Mouse (Mus musculus) midbrain, embryonic 10.5 days (tissue): Measurements from ENCODE around the gene Rhob. TPM values are rescaled to one million over a fixed set of nuclear protein-coding genes. Genes with fewer than 3 reads are reported as not detected.
"Not testable (repeated sequence)": the region's sequence is repeated elsewhere in the genome, so short reads cannot be mapped to it uniquely, and the experiment has no call there.

ENCODE experiments used
- DNase-seq: peaks from one replicate; pipeline ENCODE4 v3.0.0-alpha.2; 2017; ENCODE audit warnings: low spot score
- H3K27ac ChIP-seq: fragments of 300-500 bp; sonication (generic); replicated peaks from 2 replicates; pipeline ENCODE4 v1.5.1; 2016; ENCODE audit warnings: mild to moderate bottlenecking
- H3K27me3 ChIP-seq: fragments of 300-500 bp; sonication (generic); 2 replicates; pipeline ENCODE4 v1.6.1; 2016; ENCODE audit warnings: low read depth, mild to moderate bottlenecking; ENCODE audit not compliant: poor library complexity, severe bottlenecking
- H3K36me3 ChIP-seq: fragments of 300-500 bp; sonication (generic); 2 replicates; pipeline ENCODE4 v1.6.1; 2016; ENCODE audit warnings: mild to moderate bottlenecking, moderate library complexity
- H3K4me1 ChIP-seq: fragments of 300-500 bp; sonication (generic); 2 replicates; pipeline ENCODE4 v1.6.1; 2016
- H3K4me3 ChIP-seq: fragments of 300-500 bp; sonication (generic); 2 replicates; pipeline ENCODE4 v1.5.1; 2016; ENCODE audit warnings: mild to moderate bottlenecking, moderate library complexity
- H3K9me3 ChIP-seq: fragments of 300-500 bp; sonication (generic); replicated peaks from 2 replicates; pipeline ENCODE4 v1.6.1; 2016; ENCODE audit warnings: mild to moderate bottlenecking
- WGBS: fragments of 180-500 bp; shearing (Covaris S2); methylation state at CpG from one replicate; pipeline ENCODE4 v1.1.7; 2016; 5-methylcytosine and 5-hydroxymethylcytosine counted together
- polyA plus RNA-seq: library from polyadenylated mRNA; unstranded; fragments of >200 nt; fragmentation: Nextera tagmentation; extraction: Ambion mirVana; gene quantifications from 2 replicates; pipeline ENCODE4 v1.2.1, GENCODE M21; 2016

Rhob gene
- polyA plus RNA-seq, 1 experiment from 2014 or later, result 30.1 TPM

DNA sequence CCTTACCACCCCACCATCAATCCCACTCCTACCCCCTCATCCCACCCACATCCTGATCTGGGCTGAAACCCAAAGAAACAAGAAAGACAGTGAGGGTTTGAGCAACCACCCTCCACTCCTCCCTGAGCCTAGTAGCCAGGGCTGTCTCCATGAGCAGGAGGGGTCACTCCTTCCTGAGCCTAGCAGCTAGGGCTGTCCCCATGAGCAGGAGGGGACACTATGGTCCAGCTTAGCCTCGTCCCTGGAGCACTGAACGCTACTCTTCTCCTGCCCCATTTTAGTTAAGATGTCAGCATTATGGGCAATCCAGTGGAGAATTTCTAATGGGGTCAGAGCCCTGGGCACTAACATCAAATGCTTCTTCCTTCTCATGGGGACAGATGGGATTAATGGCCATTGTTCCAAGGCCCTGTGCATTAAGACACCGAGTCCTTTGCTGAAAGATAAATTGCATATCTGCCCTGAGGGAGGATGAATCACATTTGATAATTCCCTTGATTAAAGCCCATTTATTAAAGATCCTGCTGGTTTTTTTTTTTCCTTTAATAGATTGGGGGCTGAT, 36.1 kb downstream of the Rhob start:
- Histone ChIP-seq H3K27me3 (peaks cover 14% of the 10 kb centered on the region; the same call in 1 of the 2 replicates), H3K27ac (0 out of 2 replicates have a peak overlapping the region, but pooled peaks have one; percentile 23), H3K36me3 (no peaks in the 10 kb centered on the region), H3K4me1 (peaks cover 16% of the 10 kb centered on the region), H3K9me3 (no peaks in the 10 kb centered on the region), H3K4me3 (no peak overlapping the region)
- no peak for DNase-seq
- 37% methylated on average over 3 of the region's 3 CpGs for WGBS

DNA sequence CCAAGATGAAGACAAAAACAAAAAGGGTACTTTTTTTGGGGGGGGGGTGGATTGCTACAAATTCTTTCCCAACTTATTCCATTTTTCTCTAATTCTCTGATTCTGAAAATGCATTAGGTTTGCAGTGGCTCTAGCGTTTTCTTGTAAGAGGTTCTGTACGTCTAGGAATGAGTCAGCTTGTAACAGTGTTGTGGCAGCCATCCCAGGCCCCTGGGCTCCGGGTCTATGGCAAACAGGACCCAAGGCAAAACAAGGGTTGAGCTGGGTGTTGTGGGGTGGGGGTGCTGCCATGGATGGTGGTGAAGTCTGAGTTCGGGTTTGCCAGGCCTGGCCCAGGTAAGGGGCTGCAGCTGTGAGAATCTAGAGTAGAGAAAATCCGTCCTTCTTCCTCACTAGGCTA, 37.3 kb downstream of the Rhob start:
- Histone ChIP-seq H3K9me3 (no peaks in the 10 kb centered on the region), H3K36me3 (no peaks in the 10 kb centered on the region), H3K27me3 (peaks cover 14% of the 10 kb centered on the region; the same call in 1 of the 2 replicates), H3K4me3 (no peak overlapping the region), H3K4me1 (peaks cover 14% of the 10 kb centered on the region), H3K27ac (no peak overlapping the region)
- DNase-seq, result no peak
- WGBS, result 90% methylated on average over 5 of the region's 5 CpGs

DNA sequence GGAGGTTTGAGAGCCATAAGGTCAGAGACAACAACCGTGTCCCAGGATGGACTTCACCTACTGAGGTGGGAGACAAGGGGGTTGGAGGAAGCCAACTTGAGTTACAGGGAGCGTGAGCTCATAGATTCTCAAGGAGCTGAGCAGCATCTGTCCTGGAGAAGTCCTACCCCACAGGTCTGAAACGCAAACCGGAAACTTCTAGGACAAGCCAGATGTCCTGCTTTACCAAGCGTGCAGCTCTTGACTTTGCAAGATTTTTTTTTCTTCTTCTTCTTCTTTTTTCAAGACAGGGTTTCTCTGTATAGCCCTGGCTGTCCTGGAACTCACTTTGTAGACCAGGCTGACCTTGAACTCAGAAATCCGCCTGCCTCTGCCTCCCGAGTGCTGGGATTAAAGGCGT, 38.2 kb downstream of the Rhob start:
- not testable (repeated sequence) for H3K27ac ChIP-seq, H3K36me3 ChIP-seq

DNA sequence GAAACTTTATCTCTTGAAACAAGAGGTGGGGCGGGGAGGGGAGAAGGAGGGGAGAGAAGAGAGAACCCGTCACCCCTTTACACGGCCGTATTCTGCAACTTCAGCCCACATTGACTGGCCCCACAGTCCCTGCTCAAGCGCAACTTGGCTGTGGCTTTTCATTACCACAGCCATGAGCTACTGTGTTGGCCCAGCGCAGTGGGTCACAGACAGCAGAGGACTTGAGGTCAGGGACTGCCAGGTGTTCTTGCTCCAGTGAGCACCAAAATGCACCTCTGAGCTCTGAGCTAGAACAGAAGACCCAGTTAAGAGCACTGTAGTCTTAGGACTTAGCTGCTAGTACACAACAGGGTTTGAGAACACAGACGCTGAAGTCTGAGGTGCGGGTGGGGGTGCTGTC, 41.4 kb downstream of the Rhob start:
- 86% methylated on average over 8 of the region's 8 CpGs for whole genome bisulfite sequencing
- no peak for DNase-seq
- H3K9me3 ChIP-seq, result no peaks in the 10 kb centered on the region
- H3K27ac ChIP-seq, result no peak overlapping the region
- peaks cover 10% of the 10 kb centered on the region; the same call in 1 of the 2 replicates for H3K27me3 ChIP-seq
- H3K36me3 ChIP-seq, result no peaks in the 10 kb centered on the region
- no peak overlapping the region for H3K4me3 ChIP-seq
- peaks cover 9% of the 10 kb centered on the region for H3K4me1 ChIP-seq

More for the DNA sequence above, 38.2 kb downstream of the Rhob start:
- WGBS, result 94% methylated on average over 8 of the region's 8 CpGs
- DNase-seq, H3K9me3 ChIP-seq, H3K4me3 ChIP-seq: not testable (repeated sequence)
- H3K27me3 ChIP-seq, result peaks cover 13% of the 10 kb centered on the region; the same call in 1 of the 2 replicates
- peaks cover 13% of the 10 kb centered on the region for H3K4me1 ChIP-seq

DNA sequence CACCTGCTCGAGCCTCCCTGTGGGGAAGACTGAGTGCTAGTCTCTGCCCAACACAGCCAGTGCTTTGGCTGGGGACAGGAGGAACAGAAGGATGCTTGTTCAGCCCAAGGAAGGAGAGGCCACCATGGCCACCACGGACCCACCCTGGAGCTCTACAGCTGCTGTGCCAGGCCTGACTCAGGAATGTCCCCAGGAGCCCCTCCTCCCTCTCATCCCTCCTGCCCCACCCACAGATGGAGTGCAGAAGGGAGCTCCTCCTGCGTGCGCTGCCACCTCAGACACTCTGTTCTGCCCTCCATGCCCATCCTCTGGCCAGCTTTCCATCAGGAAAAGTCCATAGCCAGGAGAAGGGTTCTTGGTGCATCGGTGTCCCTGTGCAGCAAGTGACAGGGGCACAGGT, 42.8 kb downstream of the Rhob start:
- no peak overlapping the region for H3K27ac ChIP-seq
- 77% methylated on average over 5 of the region's 5 CpGs for WGBS
- no peaks in the 10 kb centered on the region for H3K9me3 ChIP-seq

DNA sequence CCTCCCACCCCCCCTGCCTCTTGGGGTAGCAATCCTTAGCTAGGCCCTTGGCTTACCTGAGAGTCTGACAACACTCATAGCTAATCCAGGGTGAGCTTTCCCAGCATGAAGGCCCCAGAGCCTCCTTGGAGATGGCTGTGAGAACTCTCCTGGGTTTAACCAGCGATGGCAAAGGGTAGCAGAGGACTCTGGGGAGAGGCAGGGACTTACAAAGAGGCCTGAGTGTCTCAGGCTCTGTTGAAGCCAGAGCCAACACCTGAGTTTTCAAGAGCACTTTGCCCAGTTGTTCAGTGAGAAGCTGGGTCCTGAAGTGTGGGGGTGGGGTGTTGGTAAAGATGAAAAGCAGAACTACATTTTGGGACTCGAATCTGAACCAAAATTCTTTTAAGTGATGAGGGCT, 44.8 kb downstream of the Rhob start:
- H3K4me1 ChIP-seq, result peaks cover 24% of the 10 kb centered on the region
- 69% methylated on average over 2 of the region's 2 CpGs for WGBS
- no peak overlapping the region for H3K4me3 ChIP-seq
- H3K36me3 ChIP-seq, result no peaks in the 10 kb centered on the region
- H3K27ac ChIP-seq, result no peak overlapping the region; the same call in 1 of the 2 replicates
- peaks cover 27% of the 10 kb centered on the region for H3K27me3 ChIP-seq
- DNase-seq, result no peak
- no peaks in the 10 kb centered on the region for H3K9me3 ChIP-seq

More for the DNA sequence above, 42.8 kb downstream of the Rhob start:
- Histone ChIP-seq H3K4me3 (no peak overlapping the region), H3K36me3 (no peaks in the 10 kb centered on the region), H3K27me3 (peaks cover 10% of the 10 kb centered on the region; the same call in 1 of the 2 replicates), H3K4me1 (peaks cover 10% of the 10 kb centered on the region)
- no peak for DNase-seq

DNA sequence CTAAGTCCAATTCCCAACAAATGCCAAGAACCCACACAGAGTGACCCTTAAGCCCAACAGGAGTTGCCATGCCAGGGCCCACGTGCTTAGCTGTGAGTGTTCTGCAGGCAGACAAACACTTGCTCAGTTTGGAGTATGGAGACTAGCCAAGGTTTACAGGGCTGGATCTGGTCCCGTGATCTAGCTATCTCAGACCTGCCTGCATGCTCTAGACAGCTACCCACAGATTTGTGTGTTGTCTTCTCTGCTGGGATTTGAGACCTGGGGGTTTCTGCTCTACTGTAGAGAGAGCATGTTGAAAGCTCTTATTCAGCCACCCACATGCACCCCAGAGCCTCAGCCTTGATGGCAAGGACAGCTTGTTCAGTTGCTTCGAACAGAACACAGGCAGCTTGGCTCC, 45.3 kb downstream of the Rhob start:
- 84% methylated on average over 3 of the region's 3 CpGs for WGBS
- no peaks in the 10 kb centered on the region for H3K9me3 ChIP-seq
- H3K36me3 ChIP-seq, result no peaks in the 10 kb centered on the region
- no peak for DNase-seq
- H3K4me1 ChIP-seq, result peaks cover 24% of the 10 kb centered on the region
- H3K4me3 ChIP-seq, result no peak overlapping the region
- H3K27ac ChIP-seq, result no peak overlapping the region
- peaks cover 32% of the 10 kb centered on the region for H3K27me3 ChIP-seq

DNA sequence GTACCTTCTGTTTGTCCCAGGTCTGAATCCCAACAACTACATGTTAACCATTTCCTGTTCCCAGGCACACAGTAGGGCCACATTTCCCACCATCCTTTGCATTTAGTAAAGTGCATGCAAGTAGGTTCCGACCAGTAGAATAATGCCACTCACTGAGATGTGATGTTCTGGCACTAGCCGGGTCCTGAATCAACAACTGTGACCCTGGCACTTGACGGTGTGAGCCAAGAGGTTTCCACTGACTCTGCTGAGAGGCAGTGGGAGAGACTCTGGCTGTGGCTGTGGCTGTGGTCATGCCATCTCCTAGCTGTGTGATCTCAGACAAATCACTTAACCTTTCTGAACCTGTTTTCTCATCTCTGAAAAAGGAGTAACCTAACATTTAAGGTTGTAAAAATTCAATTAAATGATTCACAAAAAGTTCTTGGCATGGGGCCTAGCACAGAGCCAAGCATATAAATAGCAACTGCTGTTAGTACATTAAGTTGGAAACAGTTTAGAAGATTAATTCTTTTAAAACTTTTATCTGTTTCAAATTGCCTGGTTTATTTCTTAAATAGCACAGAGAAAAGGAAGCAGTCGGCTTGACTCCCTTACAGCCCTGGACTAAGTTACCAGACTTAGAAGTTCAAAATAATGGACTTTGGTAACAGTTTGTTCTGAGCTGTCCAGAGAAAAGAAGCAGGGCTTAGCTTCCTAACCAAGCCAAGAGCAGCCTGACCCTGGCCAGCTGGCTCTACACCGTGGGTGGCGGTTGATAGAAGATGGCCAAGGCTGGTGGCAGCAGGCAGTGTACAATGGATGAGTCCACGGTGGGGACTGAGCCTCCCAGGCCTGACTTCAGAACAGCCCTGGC, 46.8 kb downstream of the Rhob start:
- no peak for DNase-seq

DNA sequence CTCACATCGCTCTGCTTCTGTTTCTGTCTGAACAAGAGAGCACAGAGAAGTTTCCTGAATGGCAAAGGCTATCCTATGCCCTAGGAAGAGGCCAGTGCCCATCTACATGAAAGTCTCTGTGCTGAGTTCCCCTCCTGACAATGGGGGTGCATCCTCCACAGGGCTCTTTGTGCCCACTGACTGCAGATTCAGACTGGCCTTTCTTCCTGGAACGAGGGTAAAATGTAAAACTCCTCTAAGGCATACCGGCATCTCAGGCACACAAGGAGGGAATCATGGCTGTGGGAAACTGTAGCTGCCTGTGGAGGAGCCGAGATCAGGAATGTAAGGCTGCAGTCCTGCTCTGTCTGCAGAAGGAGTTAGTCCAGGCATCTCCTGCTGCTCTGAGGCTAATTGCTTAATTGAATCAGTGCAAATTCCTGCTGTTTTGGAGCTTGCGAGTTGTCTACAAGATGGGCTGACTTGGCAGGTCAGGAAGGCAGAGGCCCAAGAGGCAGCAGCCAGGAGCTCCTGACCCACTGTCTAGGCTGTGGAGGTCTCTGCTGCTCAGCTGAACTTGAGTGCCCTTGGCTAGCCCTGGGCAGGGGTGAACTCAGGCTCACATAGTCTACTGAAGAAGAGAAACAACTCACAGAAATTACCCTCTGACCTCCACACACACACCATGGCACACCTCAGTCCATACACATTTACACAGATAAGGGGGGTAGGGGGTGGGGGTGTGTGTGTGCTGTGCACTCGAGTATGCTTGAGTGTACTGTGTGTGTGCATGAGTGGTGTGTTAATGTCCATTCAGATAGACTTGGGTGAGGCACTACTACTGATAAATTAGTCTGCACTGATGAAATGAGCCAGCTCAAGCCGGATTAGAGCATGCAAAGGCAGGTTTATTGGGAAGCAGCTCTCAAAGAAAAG, 48.0 kb downstream of the Rhob start:
- Histone ChIP-seq H3K36me3 (no peaks in the 10 kb centered on the region), H3K9me3 (no peaks in the 10 kb centered on the region), H3K4me3 (no peak overlapping the region), H3K27ac (peak overlapping the region; percentile 39), H3K27me3 (peaks cover 42% of the 10 kb centered on the region), H3K4me1 (peaks cover 34% of the 10 kb centered on the region)
- DNase-seq, result peak; percentile 28
- WGBS, result 39% methylated on average over 7 of the region's 7 CpGs

More for the DNA sequence above, 46.8 kb downstream of the Rhob start:
- Histone ChIP-seq H3K27ac (no peak overlapping the region), H3K36me3 (no peaks in the 10 kb centered on the region), H3K4me1 (peaks cover 28% of the 10 kb centered on the region), H3K4me3 (no peak overlapping the region), H3K9me3 (no peaks in the 10 kb centered on the region), H3K27me3 (peaks cover 42% of the 10 kb centered on the region)
- 89% methylated on average over 7 of the region's 7 CpGs for WGBS

DNA sequence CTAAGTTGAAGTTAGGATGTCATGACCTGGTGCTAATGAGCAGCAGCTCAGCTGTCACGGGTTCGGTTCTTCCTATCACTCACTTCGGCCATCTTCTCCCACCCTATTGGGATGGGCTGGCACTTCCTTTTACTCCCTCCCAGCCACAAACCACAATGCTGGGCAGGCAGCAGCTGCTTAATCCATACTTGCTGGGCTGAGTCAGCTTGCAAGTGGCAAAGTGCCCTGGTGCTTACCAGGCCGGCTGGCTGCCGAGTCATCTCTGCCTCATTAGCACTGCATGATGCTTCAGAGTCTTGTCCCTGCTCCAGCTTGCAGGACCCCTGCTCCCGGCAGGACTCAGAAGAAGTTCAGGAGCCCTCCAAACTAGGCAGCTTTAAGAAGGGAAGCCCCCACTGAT, 49.2 kb downstream of the Rhob start:
- H3K4me1 ChIP-seq, result peaks cover 40% of the 10 kb centered on the region
- WGBS, result 74% methylated on average over 6 of the region's 6 CpGs
- no peak for DNase-seq
- no peaks in the 10 kb centered on the region for H3K36me3 ChIP-seq
- no peak overlapping the region for H3K4me3 ChIP-seq
- peaks cover 47% of the 10 kb centered on the region for H3K27me3 ChIP-seq
- no peaks in the 10 kb centered on the region for H3K9me3 ChIP-seq
- peak overlapping the region; percentile 39; the same call in 1 of the 2 replicates for H3K27ac ChIP-seq

DNA sequence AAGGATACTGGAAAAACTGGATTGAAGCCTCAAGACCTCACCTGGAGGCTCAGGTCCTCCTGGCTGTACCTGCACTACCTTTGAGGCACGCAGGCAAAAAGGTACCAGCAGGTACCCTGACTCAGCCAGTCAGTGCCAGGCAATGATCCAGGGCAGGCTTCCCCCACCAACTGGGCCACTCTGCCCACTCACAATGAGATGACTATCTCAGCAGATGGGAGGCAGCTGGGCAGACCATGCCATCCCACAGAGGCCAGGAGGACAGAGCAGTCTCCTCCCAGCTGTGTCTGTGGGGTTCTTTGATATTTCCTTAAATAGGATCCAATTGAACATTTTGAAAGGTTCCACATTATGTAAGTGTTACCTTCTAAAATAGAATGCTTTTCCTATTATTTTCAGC, 49.8 kb downstream of the Rhob start:
- no peaks in the 10 kb centered on the region for H3K36me3 ChIP-seq
- 93% methylated on average over 1 of the region's 1 CpGs for WGBS

More for the DNA sequence above, 49.8 kb downstream of the Rhob start:
- peaks cover 46% of the 10 kb centered on the region for H3K4me1 ChIP-seq
- no peak for DNase-seq
- no peak overlapping the region for H3K4me3 ChIP-seq
- no peak overlapping the region for H3K27ac ChIP-seq
- H3K9me3 ChIP-seq, result no peaks in the 10 kb centered on the region
- peaks cover 53% of the 10 kb centered on the region for H3K27me3 ChIP-seq
